In the genomic region with DNA sequence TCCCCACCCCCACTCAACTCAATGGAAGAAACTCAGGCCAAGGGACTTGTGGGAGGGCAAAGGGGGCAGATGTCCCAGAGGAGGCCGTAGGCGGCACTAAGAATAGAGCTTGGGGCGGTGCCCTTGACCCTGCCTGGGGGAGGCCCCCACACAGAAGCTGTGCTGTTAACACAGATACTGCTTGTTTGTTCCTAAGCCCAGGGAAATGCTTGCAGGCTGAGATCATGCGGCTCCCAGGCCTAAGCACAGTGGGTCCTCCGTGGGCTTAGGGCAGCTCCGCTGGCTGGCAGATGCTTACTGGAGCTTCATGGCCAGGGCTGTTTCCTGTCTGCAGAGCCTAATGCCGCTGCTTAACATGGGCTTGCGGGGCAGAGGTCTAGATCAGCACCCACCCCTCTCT, we compare ENCODE assay signal across 8 mouse cellular contexts. TPM values are rescaled to one million over a fixed set of nuclear protein-coding genes. Genes with fewer than 3 reads are reported as not detected.
DNase-seq lines count a peak whose midpoint lies in the region; ATAC-seq and TF ChIP-seq lines count a peak whose summit lies in the region.

No protein-coding gene starts in this region.

- H3K9me3 ChIP-seq in midbrain, embryonic 10.5 days (replicated peaks): no peaks in the 10 kb centered on the region
- H3K9me3 ChIP-seq in midbrain, embryonic 15.5 days: no peaks in the 10 kb centered on the region
- H3K9me3 ChIP-seq in forebrain, embryonic 15.5 days: no peaks in the 10 kb centered on the region
- H3K9me3 ChIP-seq in hindbrain, postnatal 0 days (ENCODE audit: low read length): no peaks in the 10 kb centered on the region
- H3K9me3 ChIP-seq in stomach, postnatal 0 days (ENCODE audit: control insufficient read depth, low read length): no peaks in the 10 kb centered on the region

- peak; percentile 20 for DNase-seq in midbrain, embryonic 10.5 days (ENCODE audit: low spot score)
- no peak for DNase-seq in hindbrain, postnatal 0 days (ENCODE audit: low spot score)
- no peak for DNase-seq in stomach, postnatal 0 days (ENCODE audit: low spot score)
- DNase-seq in cerebellum, postnatal 10 days: no peak
- no peak for DNase-seq in spleen, postnatal 36 days (ENCODE audit: low spot score in 2 of 2)
- DNase-seq in spleen, postnatal 4 days (ENCODE audit: low spot score in 2 of 2): no peak

- no peak overlapping the region for H3K9ac ChIP-seq in midbrain, embryonic 15.5 days
- H3K9ac ChIP-seq in forebrain, embryonic 15.5 days (replicated peaks): no peak overlapping the region
- H3K9ac ChIP-seq in hindbrain, postnatal 0 days (replicated peaks; ENCODE audit: low read length): no peak overlapping the region
- H3K9ac ChIP-seq in stomach, postnatal 0 days (ENCODE audit: low read length): no peak overlapping the region

- no peak overlapping the region for H3K4me2 ChIP-seq in midbrain, embryonic 15.5 days
- no peak overlapping the region for H3K4me2 ChIP-seq in forebrain, embryonic 15.5 days (replicated peaks)
- H3K4me2 ChIP-seq in hindbrain, postnatal 0 days (ENCODE audit: low read depth, low read length): no peak overlapping the region
- no peak overlapping the region for H3K4me2 ChIP-seq in stomach, postnatal 0 days (replicated peaks; ENCODE audit: low read depth)

- 74% methylated on average over 8 of the region's 8 CpGs for WGBS in midbrain, embryonic 10.5 days
- 54% methylated on average over 8 of the region's 8 CpGs for WGBS in midbrain, embryonic 15.5 days
- 54% methylated on average over 8 of the region's 8 CpGs for WGBS in forebrain, embryonic 15.5 days
- 49% methylated on average over 8 of the region's 8 CpGs for WGBS in hindbrain, postnatal 0 days
- 62% methylated on average over 8 of the region's 8 CpGs for WGBS in stomach, postnatal 0 days

- H3K36me3 ChIP-seq in midbrain, embryonic 10.5 days: no peaks in the 10 kb centered on the region
- no peaks in the 10 kb centered on the region for H3K36me3 ChIP-seq in midbrain, embryonic 15.5 days (replicated peaks)
- H3K36me3 ChIP-seq in forebrain, embryonic 15.5 days: no peaks in the 10 kb centered on the region
- no peaks in the 10 kb centered on the region for H3K36me3 ChIP-seq in hindbrain, postnatal 0 days (ENCODE audit: insufficient read depth, low read length)
- no peaks in the 10 kb centered on the region for H3K36me3 ChIP-seq in stomach, postnatal 0 days (ENCODE audit: control insufficient read depth, insufficient read depth, low read length)

- no peak for TF ChIP-seq EP300 in stomach, postnatal 0 days (optimal IDR thresholded peaks at IDR 0.05)

- TF ChIP-seq CTCF in hindbrain, postnatal 0 days (IDR thresholded peaks at IDR 0.05; ENCODE audit: low read depth): no peak
- no peak for TF ChIP-seq CTCF in stomach, postnatal 0 days (IDR thresholded peaks at IDR 0.05; ENCODE audit: low read depth)

- no peak for ATAC-seq in midbrain, embryonic 15.5 days (replicated peaks)
- ATAC-seq in forebrain, embryonic 15.5 days (replicated peaks): peak; percentile 51
- peak; percentile 69 for ATAC-seq in hindbrain, postnatal 0 days
- ATAC-seq in stomach, postnatal 0 days (ENCODE audit: low FRiP score, low TSS enrichment): peak; percentile 19; the same call in 1 of the 2 replicates

- peak overlapping the region; percentile 59 for H3K27ac ChIP-seq in midbrain, embryonic 10.5 days (replicated peaks)
- no peak overlapping the region for H3K27ac ChIP-seq in midbrain, embryonic 15.5 days
- no peak overlapping the region for H3K27ac ChIP-seq in forebrain, embryonic 15.5 days (replicated peaks)
- no peak overlapping the region for H3K27ac ChIP-seq in hindbrain, postnatal 0 days
- H3K27ac ChIP-seq in stomach, postnatal 0 days (replicated peaks): no peak overlapping the region

- H3K4me3 ChIP-seq in midbrain, embryonic 10.5 days: no peak overlapping the region
- H3K4me3 ChIP-seq in midbrain, embryonic 15.5 days: no peak overlapping the region
- no peak overlapping the region for H3K4me3 ChIP-seq in forebrain, embryonic 15.5 days
- H3K4me3 ChIP-seq in hindbrain, postnatal 0 days (ENCODE audit: low read length): no peak overlapping the region
- H3K4me3 ChIP-seq in stomach, postnatal 0 days (ENCODE audit: low read depth, low read length): no peak overlapping the region

- H3K27me3 ChIP-seq in midbrain, embryonic 10.5 days (ENCODE audit: low read depth, poor library complexity, severe bottlenecking): no peaks in the 10 kb centered on the region
- H3K27me3 ChIP-seq in midbrain, embryonic 15.5 days (replicated peaks): no peaks in the 10 kb centered on the region
- H3K27me3 ChIP-seq in forebrain, embryonic 15.5 days: no peaks in the 10 kb centered on the region
- H3K27me3 ChIP-seq in hindbrain, postnatal 0 days (ENCODE audit: insufficient read depth, low read length): no peaks in the 10 kb centered on the region
- no peaks in the 10 kb centered on the region for H3K27me3 ChIP-seq in stomach, postnatal 0 days (ENCODE audit: control insufficient read depth, insufficient read depth, low read length)

- peaks cover 11% of the 10 kb centered on the region for H3K4me1 ChIP-seq in midbrain, embryonic 10.5 days
- H3K4me1 ChIP-seq in midbrain, embryonic 15.5 days: no peaks in the 10 kb centered on the region
- no peaks in the 10 kb centered on the region for H3K4me1 ChIP-seq in forebrain, embryonic 15.5 days
- H3K4me1 ChIP-seq in hindbrain, postnatal 0 days (ENCODE audit: insufficient read depth, low read length): no peaks in the 10 kb centered on the region
- H3K4me1 ChIP-seq in stomach, postnatal 0 days (replicated peaks; ENCODE audit: control insufficient read depth, insufficient read depth): no peaks in the 10 kb centered on the region

RNA-seq across cellular contexts. Expression of gene Mocs1, which starts 44.5 kb away (rescaled TPM):
- 4.9 and 5.2 TPM in 2 replicates for polyA plus RNA-seq in midbrain, embryonic 10.5 days (2016; fragmentation: Nextera tagmentation; extraction: Ambion mirVana)
- 3.9 and 5.8 TPM in 2 replicates for polyA plus RNA-seq in midbrain, embryonic 15.5 days (2015; fragmentation: Nextera tagmentation; extraction: Ambion mirVana)
- 3.0 and 4.1 TPM in 2 replicates for polyA plus RNA-seq in forebrain, embryonic 15.5 days (2015; fragmentation: Nextera tagmentation; extraction: Ambion mirVana)
- 13.6 and 18.4 TPM in 2 replicates for total RNA-seq in hindbrain, postnatal 0 days (2014; rRNA removed)
- polyA plus RNA-seq in hindbrain, postnatal 0 days (2015; fragmentation: Nextera tagmentation; extraction: Ambion mirVana): 4.4 and 4.7 TPM in 2 replicates
- polyA plus RNA-seq in stomach, postnatal 0 days (2015; fragmentation: Nextera tagmentation; extraction: Ambion mirVana): 5.0 and 7.5 TPM in 2 replicates
